Mouse (Mus musculus) embryonic fibroblast, embryonic 13.5 days (primary cell): ENCODE measurements at regions not wholly inside any gene's neighbourhood (a gene's known extent, or its start where the extent isn't known, plus 50 kb on each side); places are given as distances from the start of the nearest gene placed in this dataset.

ENCODE experiments used
- CTCF ChIP-seq: IDR thresholded peaks from 2 replicates; pipeline ENCODE4 v1.5.1; 2011; ENCODE audit warnings: mild to moderate bottlenecking, control low read depth, low read length, moderate library complexity, borderline replicate concordance; ENCODE audit not compliant: insufficient read depth
- POLR2A ChIP-seq: IDR thresholded peaks from 2 replicates; pipeline ENCODE4 v1.6.1; 2011; ENCODE audit warnings: low read depth, mild to moderate bottlenecking, control low read depth, low read length, moderate library complexity

DNA sequence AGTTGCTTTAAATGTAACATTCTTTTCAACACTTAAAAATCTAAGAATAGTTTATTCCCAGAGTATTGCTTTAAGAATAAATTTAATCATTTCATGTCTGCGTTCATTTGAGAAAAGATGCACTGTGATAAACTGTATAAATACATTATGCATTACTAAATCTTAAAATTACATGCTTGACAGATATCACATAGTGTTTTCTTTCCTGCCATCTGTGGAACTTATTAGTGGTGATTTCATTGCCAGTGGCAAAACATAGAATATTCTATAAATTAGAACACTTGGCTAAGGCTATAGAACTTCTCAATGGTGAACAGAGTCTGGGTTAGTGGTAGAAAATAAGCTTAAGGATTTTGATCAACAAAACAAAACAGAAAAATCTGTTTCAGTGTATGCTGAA is 268.1 kb downstream of the Gm8797 start:
- TF ChIP-seq CTCF (no peak), POLR2A (no peak)
